Mouse (Mus musculus) limb, embryonic 13.5 days (tissue): ENCODE results near the gene Olfr49. TPM values are rescaled to one million over a fixed set of nuclear protein-coding genes. Genes with fewer than 3 reads are reported as not detected.

Experiments
- polyA plus RNA-seq: library from polyadenylated mRNA; unstranded; fragments of >200 nt; fragmentation: Nextera tagmentation; extraction: Ambion mirVana; gene quantifications from 2 replicates; pipeline ENCODE4 v1.2.1, GENCODE M21; 2015

Gene Olfr49
- polyA plus RNA-seq, 1 experiment from 2014 or later, result not detected

Other genes starting within 250 kb of the Olfr49 start
- 357 and 379 TPM in 2 replicates for gene Dad1, start 30.8 kb downstream of the Olfr49 start, polyA plus RNA-seq
- gene Abhd4, start 30.8 kb downstream of the Olfr49 start, polyA plus RNA-seq, result 46.5 and 51.0 TPM in 2 replicates
- gene Oxa1l, start 75.9 kb upstream of the Olfr49 start, polyA plus RNA-seq, result 44.0 and 47.0 TPM in 2 replicates
- 5.1 and 6.1 TPM in 2 replicates for gene Slc7a7, start 132.8 kb upstream of the Olfr49 start, polyA plus RNA-seq
- 224 and 233 TPM in 2 replicates for gene Mrpl52, start 142.0 kb upstream of the Olfr49 start, polyA plus RNA-seq
- gene Mmp14, start 146.7 kb upstream of the Olfr49 start, polyA plus RNA-seq, result 198 and 204 TPM in 2 replicates
- 31.0 and 34.4 TPM in 2 replicates for gene Lrp10, start 179.2 kb upstream of the Olfr49 start, polyA plus RNA-seq
- 2.8 and 3.2 TPM in 2 replicates for gene Rem2, start 191.2 kb upstream of the Olfr49 start, polyA plus RNA-seq
- gene Prmt5, start 232.6 kb upstream of the Olfr49 start, polyA plus RNA-seq, result 86.1 and 93.1 TPM in 2 replicates